Mouse (Mus musculus): ENCODE data around the gene Gm11172. TPM values are rescaled to one million over a fixed set of nuclear protein-coding genes. Genes with fewer than 3 reads are reported as not detected.

The Gm11172 gene
- total RNA-seq (2023), result not detected

GRCm38 (mm10) chr16:10812865-10813371, at the start of gene Gm11172:
Gm11172 (plus strand) TSS chr16:10812915.

GRCm38 (mm10) chr16:10785371-10786231, 27.1 kb upstream of the Gm11172 start, which contains the start of gene Socs1:
Socs1 (minus strand) TSS chr16:10785536.

GRCm38 (mm10) chr16:10788271-10788670, 24.4 kb upstream of the Gm11172 start, which contains the start of gene Tnp2:
Tnp2 (minus strand) TSS chr16:10788660.

GRCm38 (mm10) chr16:10790702-10791101, 22.0 kb upstream of the Gm11172 start, which contains the start of gene Prm3:
Prm3 (minus strand) TSS chr16:10790914.

GRCm38 (mm10) chr16:10796034-10796433, 16.7 kb upstream of the Gm11172 start, which contains the start of gene Prm2:
Prm2 (minus strand) TSS chr16:10796134.

GRCm38 (mm10) chr16:10805789-10806527, 6.8 kb upstream of the Gm11172 start, which contains the start of gene Prm1:
Prm1 (minus strand) TSS chr16:10805839.

GRCm38 (mm10) chr16:10834911-10835587, 22.3 kb downstream of the Gm11172 start, which contains the start of gene Rmi2:
Rmi2 (plus strand) TSS chr16:10835059.

Other genes with a start within 250 kb of the Gm11172 start
- gene Socs1, start 27.4 kb upstream of the Gm11172 start, total RNA-seq (2023), result 23.9 TPM
- gene Tnp2, start 24.3 kb upstream of the Gm11172 start, total RNA-seq (2023), result not detected
- not detected for gene Prm3, start 22.0 kb upstream of the Gm11172 start, total RNA-seq (2023)
- gene Prm2, start 16.8 kb upstream of the Gm11172 start, total RNA-seq (2023), result not detected
- gene Prm1, start 7.1 kb upstream of the Gm11172 start, total RNA-seq (2023), result not detected
- gene Rmi2, start 22.1 kb downstream of the Gm11172 start, total RNA-seq (2023), result 7.3 TPM
- gene Snn, start 248.0 kb downstream of the Gm11172 start, total RNA-seq (2023), result 18.1 TPM